Mouse (Mus musculus) hindbrain, embryonic 14.5 days (tissue): ENCODE data around the gene Tmem51. TPM values are rescaled to one million over a fixed set of nuclear protein-coding genes. Genes with fewer than 3 reads are reported as not detected.
"Not testable (repeated sequence)": the region's sequence is repeated elsewhere in the genome, so short reads cannot be mapped to it uniquely, and the experiment has no call there.

ENCODE experiments used
- ATAC-seq: fragments of 200-750 bp; cut with Nextera tagmentation; 2 replicates; pipeline ENCODE4 v1.8.0; 2017; ENCODE audit warnings: moderate number of reproducible peaks, mild to moderate bottlenecking, moderate TSS enrichment, moderate library complexity; ENCODE audit not compliant: low FRiP score
- DNase-seq: peaks from one replicate; pipeline ENCODE4 v3.0.0-alpha.2; 2015; ENCODE audit warnings: low spot score
- H3K27ac ChIP-seq: fragments of 300-500 bp; sonication (generic); 2 replicates; pipeline ENCODE4 v1.5.1; 2014; ENCODE audit warnings: mild to moderate bottlenecking, moderate library complexity
- H3K27me3 ChIP-seq: fragments of 300-500 bp; sonication (generic); 2 replicates; pipeline ENCODE4 v1.6.1; 2014; ENCODE audit warnings: mild to moderate bottlenecking, low read length, mixed read lengths; ENCODE audit not compliant: control insufficient read depth, insufficient read depth
- H3K36me3 ChIP-seq: fragments of 300-500 bp; sonication (generic); replicated peaks from 2 replicates; pipeline ENCODE4 v1.6.1; 2014; ENCODE audit not compliant: control insufficient read depth, insufficient read depth
- H3K4me1 ChIP-seq: fragments of 300-500 bp; sonication (generic); replicated peaks from 2 replicates; pipeline ENCODE4 v1.6.1; 2014; ENCODE audit warnings: antibody characterized with exemption, low read length, mixed read lengths; ENCODE audit not compliant: control insufficient read depth, insufficient read depth
- H3K4me2 ChIP-seq: fragments of 300-500 bp; sonication (generic); replicated peaks from 2 replicates; pipeline ENCODE4 v1.6.1; 2014; ENCODE audit warnings: mild to moderate bottlenecking, moderate library complexity
- H3K4me3 ChIP-seq: fragments of 300-500 bp; sonication (generic); replicated peaks from 2 replicates; pipeline ENCODE4 v1.5.1; 2014; ENCODE audit warnings: mild to moderate bottlenecking, low read length
- H3K9ac ChIP-seq: fragments of 300-500 bp; sonication (generic); 2 replicates; pipeline ENCODE4 v1.6.1; 2014
- H3K9me3 ChIP-seq: fragments of 300-500 bp; sonication (generic); 2 replicates; pipeline ENCODE4 v1.6.1; 2016; ENCODE audit warnings: low read length; ENCODE audit not compliant: control insufficient read depth
- WGBS: fragments of 180-500 bp; shearing (Covaris S2); extraction: QIAGEN DNeasy Blood & Tissue Kit; methylation state at CpG from one replicate; pipeline ENCODE4 v1.1.7; 2014; 5-methylcytosine and 5-hydroxymethylcytosine counted together
- polyA plus RNA-seq: library from polyadenylated mRNA; unstranded; fragments of >200 nt; fragmentation: Nextera tagmentation; extraction: Ambion mirVana; gene quantifications from 2 replicates; pipeline ENCODE4 v1.2.1, GENCODE M21; 2014

The Tmem51 gene
- polyA plus RNA-seq, 1 experiment from 2014 or later = 6.6 TPM

GRCm38 (mm10) chr4:141994062-141994471 is 90.0 kb downstream of the Tmem51 start:
- not testable (repeated sequence) for H3K4me1 ChIP-seq, H3K4me3 ChIP-seq, H3K9ac ChIP-seq, H3K9me3 ChIP-seq, H3K27ac ChIP-seq, H3K27me3 ChIP-seq, H3K36me3 ChIP-seq, H3K4me2 ChIP-seq, DNase-seq, ATAC-seq
- 40% methylated on average over 2 of the region's 2 CpGs for WGBS

- no peak for ATAC-seq
- Histone ChIP-seq H3K4me1 (0 out of 2 replicates have a peak, but pooled peaks cover 4% of the 10 kb centered on the region), H3K9me3 (no peaks in the 10 kb centered on the region), H3K4me2 (no peak overlapping the region), H3K27me3 (no peaks in the 10 kb centered on the region), H3K27ac (no peak overlapping the region), H3K9ac (no peak overlapping the region), H3K36me3 (no peaks in the 10 kb centered on the region), H3K4me3 (no peak overlapping the region)
- WGBS = 78% methylated on average over 5 of the region's 5 CpGs
- DNase-seq = no peak
These were observed 90.6 kb downstream of the Tmem51 start for GRCm38 (mm10) chr4:141993347-141994061.

GRCm38 (mm10) chr4:141992530-141993204 is 91.4 kb downstream of the Tmem51 start:
- Histone ChIP-seq H3K4me1 (no peaks in the 10 kb centered on the region), H3K9ac (no peak overlapping the region), H3K4me2 (no peak overlapping the region), H3K27me3 (no peaks in the 10 kb centered on the region), H3K9me3 (no peaks in the 10 kb centered on the region), H3K36me3 (no peaks in the 10 kb centered on the region), H3K4me3 (no peak overlapping the region), H3K27ac (no peak overlapping the region)
- no peak for DNase-seq
- 83% methylated on average over 14 of the region's 14 CpGs for WGBS
- no peak for ATAC-seq

DNA sequence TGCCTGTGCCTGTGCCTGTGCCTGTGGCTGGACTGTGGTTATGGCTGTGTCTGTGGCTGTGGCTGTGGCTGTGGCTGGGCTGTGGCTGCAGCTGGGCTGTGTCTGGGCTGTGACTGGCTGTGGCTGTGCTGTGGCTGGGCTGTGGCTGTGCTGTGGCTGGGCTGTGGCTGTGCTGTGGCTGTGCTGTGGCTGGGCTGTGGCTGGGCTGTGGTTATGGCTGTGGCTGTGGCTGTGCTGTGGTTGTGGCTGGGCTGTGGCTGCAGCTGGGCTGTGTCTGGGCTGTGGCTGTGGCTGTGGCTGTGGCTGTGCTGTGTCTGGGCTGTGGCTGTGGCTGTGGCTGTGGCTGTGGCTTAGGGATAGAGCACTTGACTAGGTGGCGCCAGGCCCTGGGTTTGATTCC is 95.9 kb downstream of the Tmem51 start:
- no peak overlapping the region for H3K9ac ChIP-seq
- no peak overlapping the region for H3K4me2 ChIP-seq
- no peaks in the 10 kb centered on the region for H3K36me3 ChIP-seq
- whole genome bisulfite sequencing = 96% methylated on average over 1 of the region's 1 CpGs
- no peak overlapping the region for H3K4me3 ChIP-seq
- no peaks in the 10 kb centered on the region for H3K27me3 ChIP-seq
- H3K27ac ChIP-seq = no peak overlapping the region
- DNase-seq (no peak), ATAC-seq (no peak)
- H3K9me3 ChIP-seq = no peaks in the 10 kb centered on the region
- no peaks in the 10 kb centered on the region for H3K4me1 ChIP-seq

- Histone ChIP-seq H3K9me3 (no peaks in the 10 kb centered on the region), H3K4me2 (no peak overlapping the region), H3K4me1 (no peaks in the 10 kb centered on the region), H3K36me3 (no peaks in the 10 kb centered on the region), H3K4me3 (no peak overlapping the region), H3K9ac (no peak overlapping the region), H3K27ac (no peak overlapping the region), H3K27me3 (no peaks in the 10 kb centered on the region)
- DNase-seq (no peak), ATAC-seq (no peak)
- 59% methylated on average over 3 of the region's 3 CpGs for WGBS
These were observed 100.4 kb downstream of the Tmem51 start for GRCm38 (mm10) chr4:141983689-141984088.

GRCm38 (mm10) chr4:141981475-141981874 is 102.6 kb downstream of the Tmem51 start:
- no peaks in the 10 kb centered on the region for H3K36me3 ChIP-seq
- H3K4me1 ChIP-seq = no peaks in the 10 kb centered on the region
- H3K27ac ChIP-seq = no peak overlapping the region
- ATAC-seq (no peak), DNase-seq (no peak)
- H3K9me3 ChIP-seq = no peaks in the 10 kb centered on the region
- WGBS = 77% methylated on average over 3 of the region's 3 CpGs
- no peak overlapping the region for H3K9ac ChIP-seq
- no peak overlapping the region for H3K4me3 ChIP-seq
- H3K4me2 ChIP-seq = no peak overlapping the region
- no peaks in the 10 kb centered on the region for H3K27me3 ChIP-seq

Other genes starting within 250 kb of the Tmem51 start
- not detected in 2 replicates for gene Ctrc, start 237.9 kb downstream of the Tmem51 start, polyA plus RNA-seq
- 44.7 and 46.7 TPM in 2 replicates for gene Efhd2, start 209.4 kb downstream of the Tmem51 start, polyA plus RNA-seq
- 3.6 and 5.4 TPM in 2 replicates for gene Fhad1, start 69.2 kb downstream of the Tmem51 start, polyA plus RNA-seq
- 18.5 and 24.0 TPM in 2 replicates for gene Kazn, start 155.1 kb upstream of the Tmem51 start, polyA plus RNA-seq